Mouse (Mus musculus) forebrain, embryonic 10.5 days (tissue): Measurements from ENCODE around the gene Rars2. TPM values are rescaled to one million over a fixed set of nuclear protein-coding genes. Genes with fewer than 3 reads are reported as not detected.

Experiments
- DNase-seq: peaks from one replicate; pipeline ENCODE4 v3.0.0-alpha.2; 2017; ENCODE audit warnings: low spot score; ENCODE audit errors: extremely low spot score
- H3K27ac ChIP-seq: fragments of 300-500 bp; sonication (generic); 2 replicates; pipeline ENCODE4 v1.5.1; 2016; ENCODE audit warnings: mild to moderate bottlenecking
- H3K27me3 ChIP-seq: fragments of 300-500 bp; sonication (generic); 2 replicates; pipeline ENCODE4 v1.6.1; 2016; ENCODE audit warnings: mild to moderate bottlenecking; ENCODE audit not compliant: poor library complexity, severe bottlenecking
- H3K36me3 ChIP-seq: fragments of 300-500 bp; sonication (generic); replicated peaks from 2 replicates; pipeline ENCODE4 v1.6.1; 2016; ENCODE audit warnings: mild to moderate bottlenecking, moderate library complexity
- H3K4me1 ChIP-seq: fragments of 300-500 bp; sonication (generic); 2 replicates; pipeline ENCODE4 v1.6.1; 2016
- H3K4me3 ChIP-seq: fragments of 300-500 bp; sonication (generic); 2 replicates; pipeline ENCODE4 v1.5.1; 2016; ENCODE audit warnings: mild to moderate bottlenecking, moderate library complexity
- H3K9me3 ChIP-seq: fragments of 300-500 bp; sonication (generic); 2 replicates; pipeline ENCODE4 v1.6.1; 2016; ENCODE audit warnings: mild to moderate bottlenecking, moderate library complexity
- WGBS: fragments of 180-500 bp; shearing (Covaris S2); methylation state at CpG from one replicate; pipeline ENCODE4 v1.1.7; 2016; 5-methylcytosine and 5-hydroxymethylcytosine counted together
- polyA plus RNA-seq: library from polyadenylated mRNA; unstranded; fragments of >200 nt; fragmentation: Nextera tagmentation; extraction: Ambion mirVana; gene quantifications from 2 replicates; pipeline ENCODE4 v1.2.1, GENCODE M21; 2016

The Rars2 gene
- polyA plus RNA-seq, 1 experiment from 2014 or later = 78.5 TPM

GRCm38 (mm10) chr4:34615303-34615702 is 546 bp downstream of the Rars2 start:
- no peak for DNase-seq
- Histone ChIP-seq H3K9me3 (no peaks in the 10 kb centered on the region), H3K27ac (peak overlapping the region; percentile 94), H3K4me3 (peak overlapping the region; percentile 82), H3K36me3 (peaks cover 12% of the 10 kb centered on the region), H3K4me1 (peaks cover 26% of the 10 kb centered on the region), H3K27me3 (no peaks in the 10 kb centered on the region)
- WGBS = 3% methylated on average over 13 of the region's 13 CpGs

GRCm38 (mm10) chr4:34616146-34616545 is 1.4 kb downstream of the Rars2 start:
- peak overlapping the region; percentile 82 for H3K4me3 ChIP-seq
- no peaks in the 10 kb centered on the region for H3K27me3 ChIP-seq
- no peak for DNase-seq
- H3K27ac ChIP-seq = peak overlapping the region; percentile 94
- peaks cover 26% of the 10 kb centered on the region for H3K4me1 ChIP-seq
- 0 out of 2 replicates have a peak, but pooled peaks cover 6% of the 10 kb centered on the region for H3K36me3 ChIP-seq
- 59% methylated on average over 8 of the region's 8 CpGs for WGBS
- no peaks in the 10 kb centered on the region for H3K9me3 ChIP-seq

- Histone ChIP-seq H3K36me3 (peaks cover 51% of the 10 kb centered on the region), H3K27me3 (no peaks in the 10 kb centered on the region), H3K27ac (no peak overlapping the region), H3K4me1 (no peaks in the 10 kb centered on the region), H3K9me3 (no peaks in the 10 kb centered on the region), H3K4me3 (no peak overlapping the region)
- WGBS = 87% methylated on average over 4 of the region's 4 CpGs
- no peak for DNase-seq
Observed at GRCm38 (mm10) chr4:34625556-34625955, 10.8 kb downstream of the Rars2 start.

GRCm38 (mm10) chr4:34626401-34626800 is 11.6 kb downstream of the Rars2 start:
- H3K4me1 ChIP-seq = no peaks in the 10 kb centered on the region
- H3K4me3 ChIP-seq = no peak overlapping the region
- 91% methylated on average over 6 of the region's 6 CpGs for WGBS
- no peak overlapping the region for H3K27ac ChIP-seq
- peaks cover 58% of the 10 kb centered on the region for H3K36me3 ChIP-seq
- no peaks in the 10 kb centered on the region for H3K9me3 ChIP-seq
- no peaks in the 10 kb centered on the region for H3K27me3 ChIP-seq
- DNase-seq = no peak

GRCm38 (mm10) chr4:34629956-34630355 is 15.2 kb downstream of the Rars2 start:
- no peak for DNase-seq
- no peak overlapping the region for H3K27ac ChIP-seq
- H3K4me3 ChIP-seq = no peak overlapping the region
- no peaks in the 10 kb centered on the region for H3K9me3 ChIP-seq
- no peaks in the 10 kb centered on the region for H3K4me1 ChIP-seq
- peaks cover 61% of the 10 kb centered on the region for H3K36me3 ChIP-seq
- 90% methylated on average over 1 of the region's 1 CpGs for WGBS
- no peaks in the 10 kb centered on the region for H3K27me3 ChIP-seq

- H3K9me3 ChIP-seq = no peaks in the 10 kb centered on the region
- no peak overlapping the region for H3K4me3 ChIP-seq
- no peak for DNase-seq
- no peak overlapping the region for H3K27ac ChIP-seq
- no peaks in the 10 kb centered on the region for H3K4me1 ChIP-seq
- no peaks in the 10 kb centered on the region for H3K27me3 ChIP-seq
- peaks cover 35% of the 10 kb centered on the region for H3K36me3 ChIP-seq
- 98% methylated on average over 7 of the region's 7 CpGs for WGBS
Observed at GRCm38 (mm10) chr4:34634129-34634528, 19.4 kb downstream of the Rars2 start.

- no peaks in the 10 kb centered on the region for H3K4me1 ChIP-seq
- 88% methylated on average over 5 of the region's 5 CpGs for WGBS
- peaks cover 46% of the 10 kb centered on the region for H3K36me3 ChIP-seq
- no peak for DNase-seq
- no peak overlapping the region for H3K4me3 ChIP-seq
- H3K27ac ChIP-seq = no peak overlapping the region
- H3K9me3 ChIP-seq = no peaks in the 10 kb centered on the region
- H3K27me3 ChIP-seq = no peaks in the 10 kb centered on the region
Observed at GRCm38 (mm10) chr4:34636036-34636435, 21.3 kb downstream of the Rars2 start.

GRCm38 (mm10) chr4:34637386-34637785 is 22.6 kb downstream of the Rars2 start:
- Histone ChIP-seq H3K36me3 (peaks cover 48% of the 10 kb centered on the region), H3K27ac (no peak overlapping the region), H3K4me1 (no peaks in the 10 kb centered on the region), H3K27me3 (no peaks in the 10 kb centered on the region), H3K9me3 (no peaks in the 10 kb centered on the region), H3K4me3 (no peak overlapping the region)
- WGBS = 95% methylated on average over 7 of the region's 7 CpGs
- DNase-seq = no peak

GRCm38 (mm10) chr4:34637851-34638250 is 23.1 kb downstream of the Rars2 start:
- no peaks in the 10 kb centered on the region for H3K27me3 ChIP-seq
- no peak overlapping the region for H3K4me3 ChIP-seq
- no peak overlapping the region for H3K27ac ChIP-seq
- no peak for DNase-seq
- H3K4me1 ChIP-seq = no peaks in the 10 kb centered on the region
- H3K36me3 ChIP-seq = peaks cover 48% of the 10 kb centered on the region
- 87% methylated on average over 4 of the region's 4 CpGs for WGBS
- no peaks in the 10 kb centered on the region for H3K9me3 ChIP-seq

- Histone ChIP-seq H3K9me3 (no peaks in the 10 kb centered on the region), H3K4me1 (no peaks in the 10 kb centered on the region), H3K36me3 (peaks cover 40% of the 10 kb centered on the region), H3K4me3 (no peak overlapping the region), H3K27ac (no peak overlapping the region), H3K27me3 (no peaks in the 10 kb centered on the region)
- WGBS = 77% methylated on average over 5 of the region's 5 CpGs
- no peak for DNase-seq
Observed at GRCm38 (mm10) chr4:34639745-34640364, 25.1 kb downstream of the Rars2 start.

- H3K4me3 ChIP-seq = no peak overlapping the region
- no peaks in the 10 kb centered on the region for H3K27me3 ChIP-seq
- no peaks in the 10 kb centered on the region for H3K9me3 ChIP-seq
- H3K36me3 ChIP-seq = peaks cover 41% of the 10 kb centered on the region
- no peak for DNase-seq
- H3K27ac ChIP-seq = no peak overlapping the region
- H3K4me1 ChIP-seq = no peaks in the 10 kb centered on the region
- 98% methylated on average over 3 of the region's 3 CpGs for WGBS
Observed at GRCm38 (mm10) chr4:34640731-34641130, 26.0 kb downstream of the Rars2 start.

GRCm38 (mm10) chr4:34644779-34645178 is 30.0 kb downstream of the Rars2 start:
- peaks cover 65% of the 10 kb centered on the region for H3K36me3 ChIP-seq
- no peak overlapping the region for H3K27ac ChIP-seq
- H3K27me3 ChIP-seq = no peaks in the 10 kb centered on the region
- no peak for DNase-seq
- H3K9me3 ChIP-seq = no peaks in the 10 kb centered on the region
- no peak overlapping the region for H3K4me3 ChIP-seq
- H3K4me1 ChIP-seq = no peaks in the 10 kb centered on the region

GRCm38 (mm10) chr4:34653179-34653578 is 38.4 kb downstream of the Rars2 start:
- Histone ChIP-seq H3K27ac (no peak overlapping the region), H3K4me3 (no peak overlapping the region), H3K27me3 (no peaks in the 10 kb centered on the region), H3K9me3 (no peaks in the 10 kb centered on the region), H3K4me1 (no peaks in the 10 kb centered on the region), H3K36me3 (peaks cover 72% of the 10 kb centered on the region)
- DNase-seq = no peak
- WGBS = 94% methylated on average over 7 of the region's 7 CpGs

GRCm38 (mm10) chr4:34656101-34656500 is 41.3 kb downstream of the Rars2 start:
- H3K27me3 ChIP-seq = no peaks in the 10 kb centered on the region
- DNase-seq = no peak
- 97% methylated on average over 10 of the region's 10 CpGs for WGBS
- no peaks in the 10 kb centered on the region for H3K9me3 ChIP-seq
- no peaks in the 10 kb centered on the region for H3K4me1 ChIP-seq
- no peak overlapping the region for H3K27ac ChIP-seq
- no peak overlapping the region for H3K4me3 ChIP-seq
- peaks cover 85% of the 10 kb centered on the region for H3K36me3 ChIP-seq
